Mouse (Mus musculus): ENCODE measurements around the gene Hipk4.

The Hipk4 gene

DNA sequence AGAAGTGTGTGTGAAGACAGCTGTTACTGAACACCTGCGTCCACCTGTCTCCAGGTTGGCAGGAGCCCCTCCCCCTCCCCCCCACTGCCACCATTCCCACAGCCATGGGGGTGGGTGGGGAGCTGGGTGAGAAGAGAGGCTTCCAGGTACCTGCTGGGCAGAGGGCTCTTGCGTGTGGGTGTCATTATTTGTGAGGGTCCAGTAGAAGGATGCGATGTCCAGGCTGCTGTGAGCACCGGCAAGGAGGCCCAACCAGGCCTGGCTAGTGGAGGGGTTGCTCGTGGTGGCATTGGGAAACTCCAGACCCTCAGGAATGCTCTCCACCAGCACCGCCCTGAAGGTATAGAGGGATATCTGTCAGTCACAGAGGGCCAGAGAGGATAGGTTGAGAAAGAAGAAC lies 17.9 kb downstream of the Hipk4 start:
- DNase-seq (ENCODE audit: low read depth), result no peak

- no peak for DNase-seq (ENCODE audit: low read depth)
These were observed 18.4 kb downstream of the Hipk4 start for GRCm38 (mm10) chr7:27541431-27541830.

DNA sequence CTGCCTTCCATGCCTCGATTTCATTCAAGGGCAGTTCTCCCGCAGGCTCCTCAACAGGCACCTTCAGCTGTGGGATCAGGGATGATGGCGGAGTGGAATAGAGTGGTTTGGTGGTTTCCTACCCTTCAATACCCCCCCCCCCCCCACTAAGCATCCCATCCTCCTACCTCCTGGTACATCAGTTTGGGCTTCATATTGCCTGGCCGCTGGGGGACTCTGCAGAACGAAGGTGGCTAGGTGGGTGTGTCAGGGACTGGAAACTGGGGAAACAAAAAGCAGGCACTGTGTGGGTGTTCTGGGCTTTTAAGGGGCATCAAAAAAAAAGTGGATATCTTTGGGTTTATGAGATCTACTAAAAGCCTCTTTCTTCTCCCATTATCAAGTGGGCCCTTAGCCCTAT lies 18.9 kb downstream of the Hipk4 start:
- DNase-seq (ENCODE audit: low read depth), result no peak

- DNase-seq (ENCODE audit: low read depth), result peak; percentile 52
These were observed 19.4 kb downstream of the Hipk4 start for GRCm38 (mm10) chr7:27542392-27543033.

DNA sequence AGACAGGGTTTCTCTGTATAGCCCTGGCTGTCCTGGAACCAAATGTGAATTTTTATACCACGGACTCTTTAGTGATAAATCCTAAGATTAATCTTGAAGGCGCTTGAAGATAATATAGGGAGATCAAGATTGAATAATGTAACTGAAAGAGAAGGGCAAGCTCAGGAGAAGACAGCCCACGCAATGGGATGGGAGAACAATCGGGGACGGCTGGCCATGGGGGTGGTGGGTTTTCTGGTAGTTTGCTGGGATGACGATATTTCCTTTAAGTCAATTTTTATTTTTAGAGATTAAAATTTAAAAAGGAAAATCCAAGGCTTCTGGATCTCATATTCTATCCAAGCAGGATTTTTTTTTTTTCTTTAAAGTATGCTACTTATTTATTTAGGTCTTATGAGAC lies 20.0 kb downstream of the Hipk4 start:
- no peak for DNase-seq (ENCODE audit: low read depth)

DNA sequence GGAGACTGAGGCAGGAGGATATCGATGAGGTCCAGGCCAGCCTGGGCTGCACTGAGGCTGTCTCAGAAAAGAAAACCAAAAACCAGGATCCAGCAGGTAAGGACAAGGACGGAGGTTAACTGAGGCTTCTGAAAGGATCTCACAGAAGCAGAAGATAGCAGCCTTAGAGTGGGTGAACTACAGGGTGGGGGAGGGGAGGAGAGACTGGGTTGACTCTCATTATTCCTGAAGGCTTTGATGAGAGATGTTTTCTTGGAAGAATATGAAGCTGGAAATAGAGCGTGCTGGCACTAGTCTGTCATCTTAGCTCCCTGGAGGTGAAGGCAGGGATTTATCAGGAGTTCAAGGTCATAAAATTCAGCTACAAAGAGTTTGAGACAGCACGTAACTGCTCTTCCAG lies 20.8 kb downstream of the Hipk4 start:
- no peak for DNase-seq (ENCODE audit: low read depth)

- no peak for DNase-seq (ENCODE audit: low read depth)
These were observed 21.8 kb downstream of the Hipk4 start for GRCm38 (mm10) chr7:27544675-27545370.

- DNase-seq (ENCODE audit: low read depth), result no peak
These were observed 26.5 kb downstream of the Hipk4 start for GRCm38 (mm10) chr7:27549597-27549996.

- no peak for DNase-seq (ENCODE audit: low read depth)
These were observed 29.0 kb downstream of the Hipk4 start for GRCm38 (mm10) chr7:27552070-27552469.

DNA sequence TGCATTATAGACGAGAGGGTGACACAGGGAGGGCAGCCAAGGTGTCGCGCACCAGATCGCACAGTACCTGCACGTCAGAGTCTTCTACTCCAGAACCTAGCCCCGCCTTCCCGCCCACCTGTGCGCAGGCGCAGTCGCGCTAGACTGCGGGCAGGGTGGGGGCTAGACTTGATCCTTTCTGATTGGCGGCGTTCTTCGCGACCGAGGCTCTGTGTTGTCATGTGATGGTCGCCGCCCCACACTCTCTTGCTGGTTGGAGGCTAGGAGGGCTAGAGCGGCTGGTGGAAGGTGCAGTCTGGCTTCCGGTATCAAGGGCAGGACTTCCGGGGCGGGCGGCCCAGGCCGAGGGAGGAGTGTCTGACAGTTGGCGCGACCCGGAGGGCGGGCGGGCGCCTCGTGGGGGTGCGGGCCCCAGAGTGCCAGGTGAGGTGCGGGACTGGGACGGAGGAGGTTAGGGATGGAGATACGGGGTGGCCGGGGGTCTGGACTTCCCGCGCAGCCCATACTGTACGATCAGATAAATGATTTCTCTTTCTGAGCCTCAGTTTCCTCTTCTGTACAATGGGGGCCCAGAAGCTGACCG lies 30.0 kb downstream of the Hipk4 start, which contains the start of the genes Pld3 and 2310022A10Rik:
Pld3 (minus strand) TSS at position 288 of the 583 bp plus-strand sequence.
2310022A10Rik (plus strand) TSS at position 303 of the 583 bp plus-strand sequence.
- peak; percentile 97 for DNase-seq (ENCODE audit: low read depth)

DNA sequence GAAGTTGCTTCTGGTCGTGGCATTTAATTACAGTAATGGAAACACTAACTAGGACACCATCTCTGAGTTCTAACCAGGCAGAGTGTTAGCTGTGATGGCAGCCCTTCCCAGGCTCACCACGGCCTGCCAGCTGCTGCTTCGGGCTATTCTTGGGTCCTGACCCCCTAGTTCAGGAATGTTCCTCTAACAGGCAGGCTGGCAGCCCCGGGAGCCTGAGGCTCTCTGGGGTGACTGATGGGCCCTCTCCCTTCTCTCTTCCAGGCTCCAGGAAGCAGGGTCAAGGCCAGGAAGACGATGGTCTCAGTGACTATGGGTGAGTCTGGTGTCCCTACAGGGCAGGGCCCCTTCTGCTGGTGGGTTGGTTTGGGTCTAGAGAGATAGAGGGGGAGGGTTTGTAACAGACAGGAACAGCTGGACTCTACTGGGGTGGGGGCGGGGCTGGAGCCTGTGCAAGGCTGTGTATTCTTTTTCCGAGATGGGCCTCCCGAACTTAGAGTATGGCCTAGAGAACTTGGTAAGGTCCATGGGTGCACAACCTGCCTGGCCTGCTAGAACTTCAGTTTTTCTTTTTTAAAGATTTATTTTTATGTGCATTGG lies 37.3 kb downstream of the Hipk4 start:
- no peak for DNase-seq (ENCODE audit: low read depth)

GRCm38 (mm10) chr7:27560978-27561377 lies 37.9 kb downstream of the Hipk4 start:
- no peak for DNase-seq (ENCODE audit: low read depth)

GRCm38 (mm10) chr7:27569580-27570224 lies 46.6 kb downstream of the Hipk4 start:
- no peak for DNase-seq (ENCODE audit: low read depth)

DNA sequence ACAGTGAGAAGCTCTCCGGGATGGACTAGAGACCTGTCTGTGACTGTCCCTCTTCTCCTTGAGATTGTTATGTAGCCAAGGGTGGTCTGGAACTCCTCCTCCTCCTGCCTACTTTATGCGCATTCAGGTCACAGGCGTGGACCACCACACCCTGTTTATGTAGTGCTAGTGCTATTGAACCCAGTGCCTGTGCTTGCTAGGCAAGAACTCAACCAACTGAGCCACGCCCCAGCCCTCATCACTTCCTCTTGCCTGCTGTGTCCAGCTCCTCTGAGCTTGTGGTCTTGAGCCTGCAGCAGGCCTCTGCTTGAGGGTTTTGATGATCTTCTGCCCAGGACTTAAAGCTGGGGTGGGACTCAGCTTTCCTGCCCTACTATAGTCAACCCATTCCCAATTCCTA lies 49.1 kb downstream of the Hipk4 start:
- DNase-seq (ENCODE audit: low read depth), result no peak

DNA sequence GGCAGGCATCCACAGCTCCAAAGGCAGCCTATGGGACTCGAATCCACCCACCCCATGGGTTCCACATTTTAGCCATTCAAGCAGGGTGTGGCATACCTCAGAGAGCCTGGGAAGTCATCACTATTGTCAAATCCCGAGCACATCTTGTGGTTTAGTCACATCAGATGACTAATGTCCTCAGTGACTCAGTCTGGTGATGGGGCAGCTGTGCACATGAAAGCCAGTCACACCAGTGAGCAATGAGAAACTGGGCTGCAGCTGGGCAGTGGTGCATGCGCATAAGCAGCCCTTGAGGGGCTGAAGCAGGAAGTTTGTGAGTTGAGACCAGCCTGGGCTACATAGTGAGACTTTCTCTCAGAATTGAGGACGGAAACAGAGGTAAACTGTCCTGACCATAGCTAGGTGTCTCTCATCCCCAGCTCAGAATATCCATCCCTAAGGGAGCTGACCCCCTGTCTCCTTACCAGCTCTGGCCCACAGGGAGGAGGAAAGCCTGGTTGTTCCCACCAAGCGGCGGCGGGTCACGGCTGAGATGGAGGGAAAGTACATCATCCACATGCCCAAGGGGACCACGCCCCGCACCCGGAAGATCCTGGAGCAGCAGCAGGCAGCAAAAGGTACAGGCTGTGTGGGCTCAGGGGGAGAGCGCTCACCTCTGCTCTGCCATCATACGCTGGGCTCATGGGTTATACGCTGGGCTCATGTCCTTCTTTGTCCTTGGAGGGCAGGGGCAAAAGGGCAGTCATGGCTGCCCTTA lies 51.2 kb downstream of the Hipk4 start:
- peak; percentile 41 for DNase-seq (ENCODE audit: low read depth)

DNA sequence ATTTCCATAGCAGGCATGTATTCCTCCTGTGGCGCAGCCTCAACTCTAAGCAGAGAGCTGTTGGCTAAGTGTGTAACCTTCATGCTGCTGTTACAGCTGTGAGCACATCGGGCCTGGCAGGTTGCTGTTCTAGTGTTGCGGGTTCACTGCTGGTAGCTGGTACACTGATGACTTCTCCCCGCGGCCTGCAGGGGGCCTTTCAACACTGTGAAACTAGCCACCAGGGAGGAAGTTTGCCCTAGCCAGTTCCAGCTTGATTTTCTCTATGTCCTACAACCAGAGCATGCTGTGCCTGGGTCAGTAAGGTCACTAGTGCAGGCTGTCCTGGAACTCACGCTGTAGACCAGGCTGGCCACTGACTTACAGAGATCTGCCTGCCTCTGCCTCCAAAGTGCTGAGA lies 53.8 kb downstream of the Hipk4 start:
- peak; percentile 40 for DNase-seq (ENCODE audit: low read depth)

DNA sequence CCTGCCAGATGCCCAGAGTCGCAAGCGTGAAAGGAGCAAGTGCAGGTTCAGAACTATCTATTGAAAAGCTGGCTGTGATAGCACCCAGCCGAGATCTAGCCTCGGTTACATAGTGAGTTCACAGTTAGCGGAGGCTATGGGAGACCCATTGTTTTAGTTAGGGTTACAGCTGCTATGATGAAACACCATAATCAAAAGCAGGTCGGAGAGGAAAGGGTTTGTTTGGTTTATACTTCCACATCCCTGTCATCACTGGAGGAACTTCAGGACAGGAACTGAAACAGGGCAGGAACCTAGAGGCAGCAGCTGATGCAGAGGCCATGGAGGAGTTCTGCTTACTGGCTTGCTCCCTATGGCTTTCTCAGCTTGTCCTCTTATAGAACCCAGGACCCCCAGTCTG lies 54.5 kb downstream of the Hipk4 start:
- DNase-seq (ENCODE audit: low read depth), result no peak

DNA sequence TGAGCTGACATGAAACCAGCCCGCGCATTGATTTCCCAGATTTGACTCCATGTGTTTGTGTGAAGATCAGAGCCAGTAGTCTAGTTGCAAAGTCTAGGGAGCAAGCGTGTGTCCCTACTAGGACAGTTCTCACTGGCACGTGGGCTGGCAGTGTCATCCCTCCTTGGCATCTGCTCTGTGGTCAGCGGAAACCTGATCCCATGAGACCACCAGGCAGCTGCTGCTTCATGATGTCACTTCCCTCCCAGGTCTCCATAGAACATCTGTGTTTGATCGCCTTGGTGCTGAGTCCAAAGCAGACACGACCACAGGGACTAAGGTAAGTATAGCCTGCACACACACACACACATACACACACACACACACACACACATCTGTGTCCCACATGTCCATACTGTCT lies 55.4 kb downstream of the Hipk4 start:
- no peak for DNase-seq (ENCODE audit: low read depth)

- no peak for DNase-seq (ENCODE audit: low read depth)
These were observed 57.5 kb downstream of the Hipk4 start for GRCm38 (mm10) chr7:27580380-27581174.
